Mouse (Mus musculus) midbrain, embryonic 15.5 days (tissue): Measurements from ENCODE around the gene Mia2. TPM values are rescaled to one million over a fixed set of nuclear protein-coding genes. Genes with fewer than 3 reads are reported as not detected.

Experiments
- ATAC-seq: fragments of 200-750 bp; cut with Nextera tagmentation; replicated peaks from 2 replicates; pipeline ENCODE4 v1.8.0; 2017; ENCODE audit warnings: moderate TSS enrichment
- H3K27ac ChIP-seq: fragments of 300-500 bp; sonication (generic); 2 replicates; pipeline ENCODE4 v1.5.1; 2015; ENCODE audit warnings: mild to moderate bottlenecking, inconsistent platforms
- H3K27me3 ChIP-seq: fragments of 300-500 bp; sonication (generic); replicated peaks from 2 replicates; pipeline ENCODE4 v1.6.1; 2015; ENCODE audit warnings: inconsistent platforms
- H3K36me3 ChIP-seq: fragments of 300-500 bp; sonication (generic); replicated peaks from 2 replicates; pipeline ENCODE4 v1.6.1; 2015; ENCODE audit warnings: inconsistent platforms
- H3K4me1 ChIP-seq: fragments of 300-500 bp; sonication (generic); 2 replicates; pipeline ENCODE4 v1.6.1; 2015; ENCODE audit warnings: inconsistent platforms
- H3K4me2 ChIP-seq: fragments of 300-500 bp; sonication (generic); 2 replicates; pipeline ENCODE4 v1.6.1; 2015; ENCODE audit warnings: inconsistent platforms, mild to moderate bottlenecking, moderate library complexity
- H3K4me3 ChIP-seq: fragments of 300-500 bp; sonication (generic); 2 replicates; pipeline ENCODE4 v1.5.1; 2015; ENCODE audit warnings: mild to moderate bottlenecking, inconsistent platforms
- H3K9ac ChIP-seq: fragments of 300-500 bp; sonication (generic); 2 replicates; pipeline ENCODE4 v1.6.1; 2015; ENCODE audit warnings: mild to moderate bottlenecking, inconsistent platforms
- H3K9me3 ChIP-seq: fragments of 300-500 bp; sonication (generic); 2 replicates; pipeline ENCODE4 v1.6.1; 2016; ENCODE audit warnings: inconsistent platforms
- WGBS: fragments of 180-500 bp; shearing (Covaris S2); methylation state at CpG from one replicate; pipeline ENCODE4 v1.1.7; 2015; ENCODE audit warnings: mixed read lengths; 5-methylcytosine and 5-hydroxymethylcytosine counted together
- polyA plus RNA-seq: library from polyadenylated mRNA; unstranded; fragments of >200 nt; fragmentation: Nextera tagmentation; extraction: Ambion mirVana; gene quantifications from 2 replicates; pipeline ENCODE4 v1.2.1, GENCODE M21; 2015

Gene Mia2
- polyA plus RNA-seq, 1 experiment from 2014 or later: 30.7 TPM

DNA sequence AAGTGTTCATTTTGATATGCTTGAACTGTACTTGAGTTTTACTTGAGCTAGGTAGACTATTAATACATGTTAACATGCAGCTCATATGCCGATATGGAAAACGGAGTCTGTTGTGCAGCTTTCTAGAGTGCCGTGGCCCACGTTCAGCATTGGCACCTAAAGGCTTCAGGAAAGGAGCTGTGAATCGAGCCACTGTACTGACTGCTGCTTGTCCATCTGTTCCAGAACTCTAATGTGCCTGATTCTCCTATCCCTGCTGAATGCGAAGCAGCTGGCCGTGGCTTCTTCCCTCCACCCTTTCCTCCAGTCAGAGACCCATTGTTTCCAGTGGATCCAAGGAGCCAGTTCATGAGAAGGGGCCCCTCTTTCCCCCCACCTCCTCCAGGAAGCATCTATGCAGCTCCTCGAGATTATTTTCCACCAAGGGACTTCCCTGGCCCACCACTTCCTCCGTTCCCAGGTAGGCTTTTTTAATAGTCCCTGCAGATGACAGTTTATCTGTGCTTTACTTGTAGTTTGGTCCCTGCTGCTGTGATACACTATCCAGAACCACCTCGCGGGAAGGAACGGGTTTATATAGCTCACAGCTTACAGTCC, 92.6 kb downstream of the Mia2 start:
- WGBS: 90% methylated on average over 12 of the region's 12 CpGs
- peaks cover 29% of the 10 kb centered on the region; the same call in 1 of the 2 replicates for H3K36me3 ChIP-seq
- H3K9me3 ChIP-seq: no peaks in the 10 kb centered on the region
- H3K27me3 ChIP-seq: no peaks in the 10 kb centered on the region
- no peaks in the 10 kb centered on the region for H3K4me1 ChIP-seq
- H3K27ac ChIP-seq: no peak overlapping the region
- ATAC-seq: no peak
- H3K4me2 ChIP-seq: no peak overlapping the region
- H3K4me3 ChIP-seq: no peak overlapping the region
- no peak overlapping the region for H3K9ac ChIP-seq

DNA sequence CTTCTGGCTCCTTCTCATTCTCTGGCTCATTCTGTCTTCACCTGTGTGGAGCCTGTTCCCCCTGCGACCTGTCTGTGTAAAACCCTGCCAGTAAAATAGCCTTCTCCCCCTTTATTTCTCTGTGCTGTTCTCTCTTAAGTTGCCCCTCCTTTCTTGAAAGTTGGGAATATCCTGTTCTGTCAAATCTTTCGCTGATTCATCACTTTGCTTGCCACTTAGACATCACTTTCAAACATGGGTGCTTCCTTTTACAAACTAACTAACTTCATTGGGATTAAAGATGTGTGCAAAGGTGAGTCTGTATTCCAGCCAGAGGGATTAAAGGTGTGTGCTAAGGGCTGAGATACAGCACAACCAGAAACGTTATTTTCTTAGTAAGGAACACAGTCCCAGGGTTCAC, 98.0 kb downstream of the Mia2 start:
- peaks cover under 1% of the 10 kb centered on the region; the same call in 1 of the 2 replicates for H3K36me3 ChIP-seq
- H3K9ac ChIP-seq: no peak overlapping the region
- no peak overlapping the region for H3K4me3 ChIP-seq
- H3K27me3 ChIP-seq: no peaks in the 10 kb centered on the region
- WGBS: 89% methylated on average over 3 of the region's 3 CpGs
- no peak for ATAC-seq
- no peaks in the 10 kb centered on the region for H3K9me3 ChIP-seq
- H3K27ac ChIP-seq: no peak overlapping the region
- H3K4me1 ChIP-seq: no peaks in the 10 kb centered on the region
- H3K4me2 ChIP-seq: no peak overlapping the region

DNA sequence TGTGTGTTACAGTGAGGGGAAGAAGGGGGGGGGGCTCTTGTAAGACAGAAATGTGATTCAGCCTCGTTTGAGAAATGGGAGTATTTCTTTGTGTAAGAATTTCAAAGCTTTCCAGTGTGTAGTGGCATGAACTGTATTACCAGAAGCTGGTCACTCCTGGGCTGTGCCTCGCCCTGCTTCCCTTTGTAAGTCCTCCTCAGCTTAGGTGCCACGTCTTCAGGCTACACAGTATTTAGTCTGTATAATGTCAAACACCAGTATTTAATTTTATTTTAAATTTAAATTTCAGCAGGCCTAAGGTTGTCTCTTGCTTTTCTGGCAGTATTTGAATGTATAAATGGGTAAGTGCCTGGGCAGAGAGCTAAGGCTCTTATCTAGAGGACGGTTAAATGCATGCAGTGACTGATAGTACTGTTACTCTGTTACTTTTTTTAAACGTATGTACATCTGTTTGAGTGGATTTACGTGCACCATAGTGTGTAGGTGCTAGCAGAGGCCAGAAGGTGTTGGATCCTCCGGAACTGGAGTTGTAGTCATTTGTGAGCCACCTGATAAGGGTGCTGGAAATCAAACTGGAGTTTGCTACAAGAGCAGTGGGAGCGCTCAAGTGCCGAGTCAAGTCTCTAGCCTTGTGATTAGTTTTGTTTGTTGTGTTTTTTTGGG, 98.9 kb downstream of the Mia2 start:
- ATAC-seq: no peak
- WGBS: 85% methylated on average over 9 of the region's 9 CpGs

DNA sequence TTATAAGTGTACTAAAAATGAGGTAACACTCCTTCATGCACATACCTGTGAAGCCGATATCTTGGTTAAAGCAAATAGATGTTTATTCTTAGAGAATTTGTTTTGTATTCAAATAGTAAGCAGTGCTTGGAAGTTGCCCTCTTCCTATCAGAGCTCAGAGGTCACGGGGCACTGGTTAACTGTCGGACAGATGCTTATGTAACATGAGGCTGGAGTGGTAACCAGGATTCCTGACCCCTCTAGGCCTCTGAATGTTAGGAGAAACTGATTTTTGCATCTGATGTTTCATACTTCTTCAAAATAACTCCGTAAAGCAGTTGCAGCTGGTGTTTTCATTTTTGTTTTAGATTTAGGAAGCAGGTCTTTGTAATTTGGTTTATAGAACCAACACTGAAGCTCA, 99.5 kb downstream of the Mia2 start:
- H3K4me2 ChIP-seq: no peak overlapping the region
- H3K4me1 ChIP-seq: no peaks in the 10 kb centered on the region
- no peaks in the 10 kb centered on the region for H3K27me3 ChIP-seq
- no peak overlapping the region for H3K27ac ChIP-seq
- H3K36me3 ChIP-seq: peaks cover 8% of the 10 kb centered on the region; the same call in 1 of the 2 replicates
- WGBS: 91% methylated on average over 4 of the region's 4 CpGs
- no peaks in the 10 kb centered on the region for H3K9me3 ChIP-seq
- H3K9ac ChIP-seq: no peak overlapping the region
- ATAC-seq: no peak
- H3K4me3 ChIP-seq: no peak overlapping the region

More for the DNA sequence above, 98.9 kb downstream of the Mia2 start:
- H3K4me3 ChIP-seq: no peak overlapping the region
- H3K9ac ChIP-seq: no peak overlapping the region
- no peaks in the 10 kb centered on the region for H3K4me1 ChIP-seq
- H3K4me2 ChIP-seq: no peak overlapping the region
- no peak overlapping the region for H3K27ac ChIP-seq
- peaks cover 3% of the 10 kb centered on the region; the same call in 1 of the 2 replicates for H3K36me3 ChIP-seq
- H3K9me3 ChIP-seq: no peaks in the 10 kb centered on the region
- H3K27me3 ChIP-seq: no peaks in the 10 kb centered on the region

DNA sequence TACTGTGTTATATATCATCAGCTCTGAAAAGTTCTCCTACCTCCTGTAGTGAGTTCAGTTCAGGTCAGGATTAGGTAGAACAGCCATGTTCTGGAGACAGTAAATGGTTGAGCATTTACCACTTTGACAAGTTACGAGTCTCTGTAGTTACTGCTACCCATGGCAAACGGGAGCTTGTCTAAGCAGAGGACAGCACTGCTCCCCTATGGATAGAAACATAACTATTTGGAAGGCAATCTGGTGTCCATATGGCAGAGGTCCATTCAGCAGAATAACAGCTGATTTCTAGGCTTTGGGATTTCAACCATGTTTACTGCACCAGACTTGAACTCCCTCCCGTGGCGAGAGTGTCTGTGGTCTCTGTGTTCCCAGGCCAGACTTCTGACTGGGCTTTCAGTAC, 100.3 kb downstream of the Mia2 start:
- Histone ChIP-seq H3K9me3 (no peaks in the 10 kb centered on the region), H3K27me3 (no peaks in the 10 kb centered on the region), H3K27ac (no peak overlapping the region), H3K4me2 (no peak overlapping the region), H3K9ac (no peak overlapping the region), H3K4me3 (no peak overlapping the region), H3K36me3 (peaks cover 8% of the 10 kb centered on the region; the same call in 1 of the 2 replicates), H3K4me1 (no peaks in the 10 kb centered on the region)
- ATAC-seq: no peak
- WGBS: 89% methylated on average over 4 of the region's 4 CpGs

DNA sequence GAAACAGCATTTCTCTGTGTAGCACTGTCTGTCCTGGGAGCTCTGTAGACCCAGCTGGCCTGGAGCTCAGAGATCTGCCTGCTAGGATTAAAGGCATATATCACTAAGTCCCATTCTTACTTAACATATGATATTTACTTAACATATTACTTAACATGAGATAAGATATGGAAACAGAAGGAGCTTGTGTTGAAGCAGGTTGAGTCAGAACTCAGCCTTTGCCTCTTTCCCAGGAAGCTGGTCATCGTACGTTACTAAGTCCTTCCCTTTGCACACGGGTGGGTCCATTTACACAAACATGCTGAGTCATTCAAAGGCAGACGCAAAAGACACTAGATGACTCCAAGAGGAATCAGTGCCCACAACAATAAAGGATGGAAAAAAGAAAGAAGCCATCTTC, 103.2 kb downstream of the Mia2 start:
- H3K4me3 ChIP-seq: no peak overlapping the region
- H3K36me3 ChIP-seq: peaks cover 15% of the 10 kb centered on the region; the same call in 1 of the 2 replicates
- no peaks in the 10 kb centered on the region for H3K27me3 ChIP-seq
- no peaks in the 10 kb centered on the region for H3K4me1 ChIP-seq
- no peak overlapping the region for H3K9ac ChIP-seq
- no peak for ATAC-seq
- H3K27ac ChIP-seq: no peak overlapping the region
- 84% methylated on average over 4 of the region's 4 CpGs for WGBS
- no peaks in the 10 kb centered on the region for H3K9me3 ChIP-seq
- H3K4me2 ChIP-seq: no peak overlapping the region

DNA sequence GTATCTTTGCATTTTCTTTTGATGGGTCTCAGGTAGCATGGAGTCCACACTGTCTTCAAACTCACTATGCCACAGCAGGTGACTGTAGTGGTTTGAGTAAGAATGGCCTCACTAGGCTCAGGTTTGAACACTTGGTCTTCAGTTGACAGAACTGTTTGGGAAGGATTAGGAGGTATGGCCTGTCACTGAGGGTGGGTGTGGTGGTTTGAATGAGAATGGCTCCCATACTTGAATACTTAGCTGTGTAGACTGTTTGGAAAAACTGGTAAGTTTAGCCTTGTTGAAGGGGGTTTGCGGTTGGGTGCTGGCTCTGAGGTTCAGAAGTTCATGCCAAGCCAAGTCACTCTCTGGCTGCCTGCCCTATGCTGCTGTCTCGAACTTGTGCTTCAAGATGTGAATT, 103.8 kb downstream of the Mia2 start:
- no peak overlapping the region for H3K4me3 ChIP-seq
- H3K27me3 ChIP-seq: no peaks in the 10 kb centered on the region
- no peak overlapping the region for H3K9ac ChIP-seq
- no peak overlapping the region for H3K27ac ChIP-seq
- H3K9me3 ChIP-seq: no peaks in the 10 kb centered on the region
- ATAC-seq: no peak
- WGBS: 95% methylated on average over 2 of the region's 2 CpGs
- H3K4me1 ChIP-seq: no peaks in the 10 kb centered on the region
- no peak overlapping the region for H3K4me2 ChIP-seq
- H3K36me3 ChIP-seq: peaks cover 19% of the 10 kb centered on the region; the same call in 1 of the 2 replicates

DNA sequence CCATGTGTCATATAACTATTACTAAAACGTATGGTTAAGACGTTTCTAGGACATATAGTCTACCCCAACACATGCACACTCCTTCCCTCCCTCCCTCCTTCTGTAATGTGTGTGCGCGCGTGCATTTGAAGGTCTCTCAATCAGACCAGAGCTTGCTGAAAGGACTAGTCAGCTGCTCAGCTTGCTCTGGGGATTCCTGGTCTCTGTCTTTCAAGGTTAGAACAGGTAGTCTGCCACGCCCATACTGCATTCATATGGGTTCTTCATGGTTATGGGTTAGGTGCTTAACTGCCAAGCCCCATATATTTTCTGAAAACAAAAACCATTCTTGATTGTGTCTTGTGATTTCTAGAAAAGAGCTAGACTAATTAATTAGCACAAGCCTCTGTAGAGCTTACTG, 110.0 kb downstream of the Mia2 start:
- Histone ChIP-seq H3K27me3 (no peaks in the 10 kb centered on the region), H3K4me2 (no peak overlapping the region), H3K36me3 (peaks cover 11% of the 10 kb centered on the region; the same call in 1 of the 2 replicates), H3K4me1 (no peaks in the 10 kb centered on the region), H3K27ac (no peak overlapping the region), H3K4me3 (no peak overlapping the region), H3K9me3 (no peaks in the 10 kb centered on the region), H3K9ac (no peak overlapping the region)
- no peak for ATAC-seq
- 95% methylated on average over 6 of the region's 6 CpGs for WGBS

DNA sequence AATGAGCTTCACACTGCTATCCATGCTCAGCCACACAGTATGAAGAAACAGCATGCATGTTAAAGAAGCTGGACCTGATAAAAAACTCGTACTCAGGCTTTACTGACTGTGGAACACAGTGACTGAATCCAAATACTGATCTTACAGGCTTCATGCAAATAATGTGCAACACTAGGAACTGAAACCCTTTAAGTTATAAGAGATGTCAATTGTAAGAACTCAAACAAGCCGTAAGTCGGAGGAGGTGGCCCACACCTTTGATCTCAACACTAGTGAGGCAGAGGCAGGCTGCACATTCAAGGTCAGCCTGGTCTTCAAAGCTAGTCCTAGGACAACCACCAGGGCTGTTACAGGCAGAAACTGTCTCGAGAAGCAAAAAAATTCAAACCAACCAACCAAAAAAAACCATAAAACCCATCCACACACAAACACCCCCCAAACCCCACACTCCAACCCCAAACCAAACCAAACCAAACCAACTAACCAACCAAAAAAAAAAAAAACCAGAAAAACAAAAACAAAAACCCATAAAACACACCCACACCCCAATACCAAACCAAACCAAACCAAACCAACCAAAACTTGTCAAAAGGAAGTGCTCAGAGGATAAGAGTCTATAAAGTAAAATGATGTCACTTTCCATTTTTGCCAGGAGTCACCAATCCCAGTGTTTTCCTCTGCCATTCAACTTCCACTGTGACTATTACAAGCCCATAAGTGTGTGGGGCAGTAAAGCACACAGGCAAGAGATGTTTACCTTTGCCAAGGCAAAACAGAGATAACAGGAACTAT, 110.8 kb downstream of the Mia2 start:
- WGBS: 92% methylated on average over 4 of the region's 4 CpGs

DNA sequence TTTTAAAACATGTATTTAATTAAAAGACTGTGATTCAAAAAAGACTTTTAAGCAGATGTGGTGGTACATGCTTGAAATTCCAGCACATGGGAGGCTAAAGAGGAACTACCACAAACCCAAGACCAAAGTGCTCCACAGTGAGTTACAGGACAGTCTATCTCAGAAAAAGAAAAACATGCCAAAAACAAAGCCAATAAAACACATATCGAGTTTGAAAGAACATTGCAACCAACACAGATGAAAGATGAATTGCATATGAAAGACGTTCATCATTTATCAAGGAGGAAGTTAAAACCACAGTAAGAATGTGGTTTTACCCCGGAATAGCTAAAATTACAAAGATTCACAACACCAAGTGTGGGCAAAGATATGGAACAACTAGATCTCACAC, 111.4 kb downstream of the Mia2 start:
- no peak overlapping the region for H3K4me2 ChIP-seq
- H3K9me3 ChIP-seq: no peaks in the 10 kb centered on the region
- H3K9ac ChIP-seq: no peak overlapping the region
- no peak for ATAC-seq
- 92% methylated on average over 3 of the region's 3 CpGs for WGBS
- peaks cover 20% of the 10 kb centered on the region; the same call in 1 of the 2 replicates for H3K36me3 ChIP-seq
- H3K27me3 ChIP-seq: no peaks in the 10 kb centered on the region
- H3K27ac ChIP-seq: no peak overlapping the region
- H3K4me3 ChIP-seq: no peak overlapping the region
- H3K4me1 ChIP-seq: no peaks in the 10 kb centered on the region

More for the DNA sequence above, 110.8 kb downstream of the Mia2 start:
- no peak overlapping the region for H3K4me2 ChIP-seq
- H3K27me3 ChIP-seq: no peaks in the 10 kb centered on the region
- no peaks in the 10 kb centered on the region for H3K4me1 ChIP-seq
- no peak overlapping the region for H3K9ac ChIP-seq
- H3K36me3 ChIP-seq: peaks cover 17% of the 10 kb centered on the region; the same call in 1 of the 2 replicates
- no peak overlapping the region for H3K27ac ChIP-seq
- no peak for ATAC-seq
- H3K9me3 ChIP-seq: no peaks in the 10 kb centered on the region
- no peak overlapping the region for H3K4me3 ChIP-seq

DNA sequence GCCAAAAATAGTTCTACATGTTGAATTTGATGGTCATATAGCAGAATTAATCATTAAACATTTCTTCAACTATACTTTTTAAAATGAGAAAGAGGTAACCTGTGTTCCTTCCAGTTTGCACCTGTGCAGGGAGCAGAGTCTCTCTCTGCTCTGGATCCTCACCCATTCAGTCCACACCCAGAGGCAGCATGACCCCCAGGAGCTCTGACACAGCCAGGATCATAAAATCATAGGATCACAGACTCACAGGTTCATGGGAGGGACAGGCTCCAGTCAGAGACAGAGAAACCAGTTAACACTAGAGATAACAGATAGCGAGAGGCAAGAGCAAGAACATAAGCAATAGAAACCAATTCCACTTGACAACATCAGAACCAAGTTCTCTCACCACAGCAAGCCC, 112.2 kb downstream of the Mia2 start:
- no peaks in the 10 kb centered on the region for H3K27me3 ChIP-seq
- H3K9me3 ChIP-seq: no peaks in the 10 kb centered on the region
- H3K9ac ChIP-seq: no peak overlapping the region
- no peaks in the 10 kb centered on the region for H3K4me1 ChIP-seq
- ATAC-seq: no peak
- no peak overlapping the region for H3K27ac ChIP-seq
- 100% methylated on average over 1 of the region's 1 CpGs for WGBS
- no peak overlapping the region for H3K4me3 ChIP-seq
- peaks cover 20% of the 10 kb centered on the region; the same call in 1 of the 2 replicates for H3K36me3 ChIP-seq
- no peak overlapping the region for H3K4me2 ChIP-seq

DNA sequence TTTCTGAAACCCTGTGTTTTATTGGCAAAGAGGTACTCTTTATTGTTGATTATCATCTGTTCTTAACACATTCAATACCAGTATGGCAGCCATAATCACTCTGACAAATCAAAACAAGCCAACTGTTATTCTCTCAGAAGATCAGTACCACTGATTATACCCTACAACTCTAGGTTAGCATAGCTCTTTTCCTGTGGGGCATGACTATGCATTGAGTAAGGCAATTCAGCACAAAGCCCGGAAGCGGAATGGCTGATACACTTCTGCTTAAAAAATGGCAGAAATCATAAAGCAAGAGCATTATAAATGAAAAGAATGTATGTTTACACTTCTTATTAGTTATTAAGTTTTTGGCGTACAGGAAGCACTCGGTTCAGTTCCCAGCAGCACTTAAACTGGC, 120.6 kb downstream of the Mia2 start:
- H3K4me3 ChIP-seq: no peak overlapping the region
- no peak overlapping the region for H3K27ac ChIP-seq
- peaks cover 6% of the 10 kb centered on the region; the same call in 1 of the 2 replicates for H3K36me3 ChIP-seq
- peaks cover 31% of the 10 kb centered on the region for H3K4me1 ChIP-seq
- no peaks in the 10 kb centered on the region for H3K27me3 ChIP-seq
- no peak overlapping the region for H3K4me2 ChIP-seq
- 94% methylated on average over 4 of the region's 4 CpGs for WGBS
- H3K9me3 ChIP-seq: no peaks in the 10 kb centered on the region
- H3K9ac ChIP-seq: no peak overlapping the region
- ATAC-seq: no peak
